Mouse (Mus musculus) stomach, embryonic 15.5 days (tissue): ENCODE data around the gene Stx8. TPM values are rescaled to one million over a fixed set of nuclear protein-coding genes. Genes with fewer than 3 reads are reported as not detected.

Experiments used
- ATAC-seq: fragments of 200-750 bp; cut with Nextera tagmentation; 2 replicates; pipeline ENCODE4 v1.8.0; 2017; ENCODE audit warnings: low read depth, moderate number of reproducible peaks, moderate TSS enrichment; ENCODE audit not compliant: insufficient read depth, low FRiP score
- H3K27ac ChIP-seq: fragments of 300-500 bp; sonication (generic); 2 replicates; pipeline ENCODE4 v1.5.1; 2015; ENCODE audit warnings: mild to moderate bottlenecking, inconsistent platforms
- H3K27me3 ChIP-seq: fragments of 300-500 bp; sonication (generic); replicated peaks from 2 replicates; pipeline ENCODE4 v1.6.1; 2015; ENCODE audit warnings: inconsistent platforms
- H3K36me3 ChIP-seq: fragments of 300-500 bp; sonication (generic); 2 replicates; pipeline ENCODE4 v1.6.1; 2015; ENCODE audit warnings: inconsistent platforms
- H3K4me1 ChIP-seq: fragments of 300-500 bp; sonication (generic); 2 replicates; pipeline ENCODE4 v1.6.1; 2015; ENCODE audit warnings: inconsistent platforms
- H3K4me2 ChIP-seq: fragments of 300-500 bp; sonication (generic); 2 replicates; pipeline ENCODE4 v1.6.1; 2015; ENCODE audit warnings: mild to moderate bottlenecking, inconsistent platforms
- H3K4me3 ChIP-seq: fragments of 300-500 bp; sonication (generic); replicated peaks from 2 replicates; pipeline ENCODE4 v1.5.1; 2015; ENCODE audit warnings: inconsistent platforms
- H3K9ac ChIP-seq: fragments of 300-500 bp; sonication (generic); 2 replicates; pipeline ENCODE4 v1.6.1; 2015; ENCODE audit warnings: inconsistent platforms
- H3K9me3 ChIP-seq: fragments of 300-500 bp; sonication (generic); 2 replicates; pipeline ENCODE4 v1.6.1; 2016; ENCODE audit warnings: inconsistent platforms
- WGBS: fragments of 180-500 bp; shearing (Covaris S2); methylation state at CpG from one replicate; pipeline ENCODE4 v1.1.7; 2015; 5-methylcytosine and 5-hydroxymethylcytosine counted together
- polyA plus RNA-seq: library from polyadenylated mRNA; unstranded; fragments of >200 nt; fragmentation: Nextera tagmentation; extraction: Ambion mirVana; gene quantifications from 2 replicates; pipeline ENCODE4 v1.2.1, GENCODE M21; 2015

Stx8 gene
- polyA plus RNA-seq, 1 experiment from 2014 or later, result 55.9 TPM

DNA sequence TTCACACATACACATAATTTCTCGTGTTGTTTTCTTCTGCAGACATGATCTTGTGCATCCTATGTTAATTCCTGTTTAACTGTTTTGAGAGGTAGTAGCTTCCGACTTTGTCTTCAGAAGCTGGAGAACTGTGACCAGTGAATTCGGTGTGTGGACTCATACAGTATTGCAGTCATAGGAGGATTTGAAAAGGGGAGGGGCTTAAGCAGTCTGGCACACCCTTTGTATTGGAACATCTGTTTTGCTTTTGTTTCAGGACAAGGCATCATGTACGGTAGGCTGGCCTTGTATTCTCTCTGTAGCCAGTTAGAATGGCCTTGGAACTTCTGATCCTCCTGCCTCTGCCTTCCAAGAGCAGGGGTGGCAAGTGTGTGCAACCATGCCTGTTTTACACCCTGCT lies 30.0 kb downstream of the Stx8 start:
- ATAC-seq, result no peak
- 78% methylated on average over 4 of the region's 4 CpGs for WGBS
- H3K4me2 ChIP-seq, result no peak overlapping the region

GRCm38 (mm10) chr11:67998905-67999304 lies 32.9 kb downstream of the Stx8 start:
- H3K9ac ChIP-seq, result no peak overlapping the region
- no peaks in the 10 kb centered on the region for H3K36me3 ChIP-seq
- H3K27me3 ChIP-seq, result no peaks in the 10 kb centered on the region
- no peaks in the 10 kb centered on the region for H3K9me3 ChIP-seq
- no peak overlapping the region for H3K4me2 ChIP-seq
- ATAC-seq, result peak; percentile 77
- peak overlapping the region; percentile 69 for H3K27ac ChIP-seq
- H3K4me3 ChIP-seq, result no peak overlapping the region
- WGBS, result 44% methylated on average over 3 of the region's 3 CpGs
- no peaks in the 10 kb centered on the region for H3K4me1 ChIP-seq

More for the DNA sequence above, 30.0 kb downstream of the Stx8 start:
- no peaks in the 10 kb centered on the region for H3K9me3 ChIP-seq
- no peaks in the 10 kb centered on the region for H3K4me1 ChIP-seq
- H3K4me3 ChIP-seq, result no peak overlapping the region
- H3K36me3 ChIP-seq, result no peaks in the 10 kb centered on the region
- no peak overlapping the region for H3K27ac ChIP-seq
- H3K9ac ChIP-seq, result no peak overlapping the region
- no peaks in the 10 kb centered on the region for H3K27me3 ChIP-seq

- no peak overlapping the region for H3K9ac ChIP-seq
- ATAC-seq, result no peak
- no peaks in the 10 kb centered on the region for H3K9me3 ChIP-seq
- WGBS, result 60% methylated on average over 5 of the region's 5 CpGs
- no peak overlapping the region for H3K4me3 ChIP-seq
- no peaks in the 10 kb centered on the region for H3K36me3 ChIP-seq
- no peak overlapping the region for H3K4me2 ChIP-seq
- peak overlapping the region; percentile 69 for H3K27ac ChIP-seq
- no peaks in the 10 kb centered on the region for H3K27me3 ChIP-seq
- H3K4me1 ChIP-seq, result 0 out of 2 replicates have a peak, but pooled peaks cover 3% of the 10 kb centered on the region
These were observed 33.6 kb downstream of the Stx8 start for GRCm38 (mm10) chr11:67999629-68000028.

DNA sequence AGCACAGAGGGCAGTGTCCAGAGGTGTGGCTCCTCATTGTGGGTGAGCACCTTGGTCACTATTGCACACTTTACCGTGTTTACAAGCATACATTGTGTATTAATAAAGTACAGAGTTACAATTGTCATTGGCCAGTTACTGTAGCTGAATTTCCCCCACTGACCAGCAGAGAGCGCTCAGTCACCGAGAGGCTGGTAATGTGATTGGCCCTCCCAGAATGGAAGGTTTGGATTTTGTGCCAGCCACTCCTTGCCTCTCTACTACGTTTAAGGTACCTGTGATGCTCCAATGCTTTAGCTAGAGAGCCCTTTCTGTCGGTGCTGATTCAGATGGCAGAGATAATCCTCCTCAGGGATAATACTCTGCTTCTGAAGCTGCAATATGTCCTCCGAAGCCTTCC lies 38.2 kb downstream of the Stx8 start:
- H3K27ac ChIP-seq, result no peak overlapping the region; the same call in 1 of the 2 replicates
- 22% methylated on average over 6 of the region's 6 CpGs for WGBS

DNA sequence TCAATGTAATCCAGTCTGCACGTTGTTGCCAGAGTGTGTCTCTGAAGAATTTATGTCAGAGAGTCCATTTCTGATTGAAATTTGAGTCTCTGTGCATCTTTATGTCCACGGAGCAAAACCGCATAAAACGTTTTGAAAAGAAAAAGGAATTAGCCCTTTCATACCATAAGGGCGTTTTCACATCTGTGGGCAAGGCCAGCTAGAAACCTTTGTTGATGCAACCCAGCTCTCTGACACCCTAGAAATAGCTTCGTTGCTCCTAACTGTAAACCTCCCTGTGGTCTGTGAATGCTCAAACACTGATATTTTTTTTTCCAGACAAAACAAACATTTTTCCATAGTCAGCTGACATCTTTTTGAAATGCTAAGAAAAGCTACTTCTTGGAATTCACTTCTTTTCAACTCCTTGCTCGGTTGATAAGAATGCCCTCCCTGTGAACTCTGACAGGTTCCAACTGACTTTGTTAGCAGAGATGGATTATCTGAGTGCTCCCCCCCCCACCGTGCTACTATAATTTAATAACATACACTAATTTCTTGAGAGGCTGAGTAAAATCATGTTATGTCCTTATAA lies 40.3 kb downstream of the Stx8 start:
- 19% methylated on average over 8 of the region's 8 CpGs for whole genome bisulfite sequencing
- H3K9me3 ChIP-seq, result no peaks in the 10 kb centered on the region
- no peak overlapping the region for H3K9ac ChIP-seq
- no peak overlapping the region for H3K4me3 ChIP-seq
- no peaks in the 10 kb centered on the region for H3K27me3 ChIP-seq
- no peaks in the 10 kb centered on the region for H3K36me3 ChIP-seq
- H3K4me1 ChIP-seq, result peaks cover 14% of the 10 kb centered on the region; the same call in 1 of the 2 replicates
- H3K4me2 ChIP-seq, result no peak overlapping the region
- peak overlapping the region; percentile 51; the same call in 1 of the 2 replicates for H3K27ac ChIP-seq
- ATAC-seq, result no peak

More for the DNA sequence above, 38.2 kb downstream of the Stx8 start:
- Histone ChIP-seq H3K4me1 (peaks cover 14% of the 10 kb centered on the region; the same call in 1 of the 2 replicates), H3K36me3 (no peaks in the 10 kb centered on the region), H3K27me3 (no peaks in the 10 kb centered on the region), H3K4me2 (no peak overlapping the region), H3K9ac (no peak overlapping the region), H3K9me3 (no peaks in the 10 kb centered on the region), H3K4me3 (no peak overlapping the region)
- ATAC-seq, result no peak

- Histone ChIP-seq H3K36me3 (no peaks in the 10 kb centered on the region), H3K9ac (no peak overlapping the region), H3K27ac (peak overlapping the region; percentile 9; the same call in 1 of the 2 replicates), H3K4me2 (no peak overlapping the region), H3K4me1 (peaks cover 14% of the 10 kb centered on the region; the same call in 1 of the 2 replicates), H3K4me3 (no peak overlapping the region), H3K9me3 (no peaks in the 10 kb centered on the region), H3K27me3 (no peaks in the 10 kb centered on the region)
- WGBS, result 24% methylated on average over 6 of the region's 6 CpGs
- ATAC-seq, result no peak
These were observed 41.7 kb downstream of the Stx8 start for GRCm38 (mm10) chr11:68007645-68008044.

GRCm38 (mm10) chr11:68009377-68009776 lies 43.4 kb downstream of the Stx8 start:
- 67% methylated on average over 5 of the region's 5 CpGs for WGBS
- no peaks in the 10 kb centered on the region for H3K27me3 ChIP-seq
- no peak for ATAC-seq

DNA sequence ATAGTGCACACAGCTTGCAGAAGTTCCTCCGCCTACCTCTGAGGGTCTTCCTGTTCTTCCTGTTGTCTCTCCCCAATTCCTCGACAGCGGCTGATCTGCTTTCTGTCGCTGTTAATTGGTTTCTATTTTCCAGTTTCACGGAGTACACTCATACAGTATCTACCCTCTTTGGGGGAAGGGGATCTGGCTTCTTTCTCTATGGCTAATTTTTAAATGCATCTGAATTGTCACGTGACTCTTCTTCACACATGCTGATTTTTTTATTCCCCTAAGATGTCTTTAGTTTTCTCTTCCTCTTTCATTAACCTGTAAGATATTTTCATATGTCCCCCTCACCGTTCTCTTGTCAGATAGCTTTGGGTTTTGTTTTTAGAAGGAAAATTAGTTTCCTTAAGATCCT lies 46.2 kb downstream of the Stx8 start:
- no peak overlapping the region for H3K27ac ChIP-seq
- ATAC-seq, result no peak
- no peak overlapping the region for H3K4me3 ChIP-seq
- no peaks in the 10 kb centered on the region for H3K9me3 ChIP-seq
- H3K36me3 ChIP-seq, result no peaks in the 10 kb centered on the region
- no peak overlapping the region for H3K4me2 ChIP-seq
- WGBS, result 77% methylated on average over 7 of the region's 7 CpGs
- H3K4me1 ChIP-seq, result 0 out of 2 replicates have a peak, but pooled peaks cover 3% of the 10 kb centered on the region
- H3K27me3 ChIP-seq, result no peaks in the 10 kb centered on the region
- H3K9ac ChIP-seq, result no peak overlapping the region

More at GRCm38 (mm10) chr11:68009377-68009776, 43.4 kb downstream of the Stx8 start:
- Histone ChIP-seq H3K4me1 (peaks cover 12% of the 10 kb centered on the region; the same call in 1 of the 2 replicates), H3K9ac (no peak overlapping the region), H3K4me2 (no peak overlapping the region), H3K36me3 (no peaks in the 10 kb centered on the region), H3K27ac (no peak overlapping the region), H3K9me3 (no peaks in the 10 kb centered on the region), H3K4me3 (no peak overlapping the region)

- 79% methylated on average over 8 of the region's 8 CpGs for WGBS
- H3K9me3 ChIP-seq, result no peaks in the 10 kb centered on the region
- no peaks in the 10 kb centered on the region for H3K36me3 ChIP-seq
- H3K27ac ChIP-seq, result no peak overlapping the region
- peaks cover 12% of the 10 kb centered on the region for H3K4me1 ChIP-seq
- no peaks in the 10 kb centered on the region for H3K27me3 ChIP-seq
- no peak for ATAC-seq
- H3K9ac ChIP-seq, result no peak overlapping the region
- H3K4me3 ChIP-seq, result no peak overlapping the region
- H3K4me2 ChIP-seq, result no peak overlapping the region
These were observed 52.2 kb downstream of the Stx8 start for GRCm38 (mm10) chr11:68018191-68018590.

DNA sequence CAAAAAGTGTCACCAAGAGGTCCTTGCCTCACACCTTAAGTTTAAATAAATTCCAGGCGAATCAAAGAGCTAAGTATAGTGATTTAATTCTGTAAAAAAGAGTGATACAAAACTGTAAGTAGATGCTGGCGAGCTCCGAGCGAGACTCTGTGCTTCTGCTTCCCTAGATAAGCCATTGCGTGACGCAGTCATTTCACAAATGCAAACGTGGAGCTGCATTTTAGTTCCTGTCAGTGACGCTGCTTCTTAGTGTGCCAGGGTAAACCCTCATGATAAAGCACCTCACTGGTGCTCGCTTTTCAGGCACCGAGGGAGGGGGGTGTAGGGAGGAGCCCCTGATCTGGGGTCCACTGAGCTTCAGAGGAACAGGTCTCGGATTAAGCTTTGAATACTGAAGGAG lies 53.2 kb downstream of the Stx8 start:
- no peak overlapping the region for H3K4me2 ChIP-seq
- WGBS, result 63% methylated on average over 11 of the region's 11 CpGs
- H3K4me3 ChIP-seq, result no peak overlapping the region
- ATAC-seq, result no peak
- peaks cover 20% of the 10 kb centered on the region for H3K4me1 ChIP-seq
- no peaks in the 10 kb centered on the region for H3K27me3 ChIP-seq
- no peak overlapping the region for H3K9ac ChIP-seq
- no peaks in the 10 kb centered on the region for H3K9me3 ChIP-seq
- no peak overlapping the region for H3K27ac ChIP-seq
- no peaks in the 10 kb centered on the region for H3K36me3 ChIP-seq

DNA sequence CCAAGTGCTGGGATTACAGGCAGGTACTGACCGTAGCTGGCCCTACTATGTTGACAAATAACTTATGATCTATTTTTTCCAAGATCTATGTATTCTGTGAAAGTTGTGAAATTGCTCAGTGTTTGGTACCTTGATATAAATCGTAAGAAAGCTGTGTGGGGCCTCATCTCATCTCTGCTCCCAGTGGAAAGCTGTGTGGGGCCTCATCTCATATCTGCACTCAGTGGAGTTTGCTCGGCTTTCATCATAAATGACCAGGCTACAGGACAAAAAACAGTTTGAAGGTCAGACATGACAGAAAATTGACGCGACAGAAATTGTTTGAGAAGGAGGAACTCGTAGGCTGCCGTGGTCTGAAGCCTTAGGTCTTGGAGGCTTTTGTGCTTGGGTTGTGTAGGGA lies 56.0 kb downstream of the Stx8 start:
- 82% methylated on average over 7 of the region's 7 CpGs for WGBS
- no peaks in the 10 kb centered on the region for H3K9me3 ChIP-seq

DNA sequence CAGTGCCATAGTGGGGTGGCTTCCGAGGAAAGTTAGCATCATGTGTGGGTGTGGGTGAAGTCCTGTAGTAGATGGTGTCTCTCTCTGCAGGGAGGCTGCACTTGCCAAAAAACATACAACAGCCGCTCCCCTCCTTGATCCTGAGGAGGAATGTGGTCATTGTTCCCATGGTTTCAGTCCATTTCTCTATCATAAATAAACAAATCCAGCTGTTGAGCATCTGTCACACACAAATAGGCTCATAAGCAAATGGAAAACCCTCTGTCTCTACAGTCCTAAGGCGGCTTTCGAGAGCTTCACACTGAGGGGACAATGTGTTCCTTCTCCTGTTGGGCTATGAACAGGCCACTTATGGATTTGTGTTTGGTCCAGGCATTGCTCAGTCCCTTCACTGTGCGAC lies 56.9 kb downstream of the Stx8 start:
- Histone ChIP-seq H3K4me1 (peaks cover 20% of the 10 kb centered on the region), H3K36me3 (no peaks in the 10 kb centered on the region), H3K4me3 (no peak overlapping the region), H3K9ac (no peak overlapping the region), H3K4me2 (no peak overlapping the region), H3K9me3 (no peaks in the 10 kb centered on the region), H3K27me3 (no peaks in the 10 kb centered on the region), H3K27ac (peak overlapping the region; percentile 17; the same call in 1 of the 2 replicates)
- 37% methylated on average over 5 of the region's 5 CpGs for WGBS
- peak; percentile 39; the same call in 1 of the 2 replicates for ATAC-seq

More for the DNA sequence above, 56.0 kb downstream of the Stx8 start:
- Histone ChIP-seq H3K9ac (no peak overlapping the region), H3K4me1 (peaks cover 20% of the 10 kb centered on the region), H3K4me2 (no peak overlapping the region), H3K4me3 (no peak overlapping the region), H3K27me3 (no peaks in the 10 kb centered on the region), H3K27ac (no peak overlapping the region), H3K36me3 (no peaks in the 10 kb centered on the region)
- no peak for ATAC-seq
